Mouse (Mus musculus): ENCODE measurements at regions not wholly inside any gene's neighbourhood (a gene's known extent, or its start where the extent isn't known, plus 50 kb on each side); places are given as distances from the start of the nearest gene placed in this dataset.

DNA sequence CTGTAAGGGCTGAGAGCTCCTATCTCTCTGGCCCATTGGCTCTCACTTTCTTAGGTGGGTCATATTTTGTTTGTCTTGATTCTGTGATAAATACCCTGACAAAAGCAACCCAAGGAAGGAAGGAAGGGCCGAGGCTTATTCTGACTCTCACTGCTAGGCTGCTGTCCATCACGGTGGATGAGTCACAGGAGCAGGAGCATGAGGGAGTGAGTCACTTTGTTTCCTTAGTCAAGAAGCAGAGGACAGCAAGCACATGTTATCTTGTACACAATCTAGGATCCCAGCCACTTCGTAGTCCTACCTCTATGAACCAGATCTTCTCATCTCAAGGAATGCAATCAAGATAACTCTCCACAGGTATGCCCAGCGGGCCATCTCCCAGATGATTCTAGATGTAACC, 69.9 kb downstream of the Atp6v1g3 start:
- 53% methylated on average over 4 of the region's 4 CpGs for WGBS
- ATAC-seq (ENCODE audit: insufficient number of reproducible peaks, low FRiP score), result no peak
- Histone ChIP-seq H3K36me3 (no peaks in the 10 kb centered on the region), H3K27me3 (replicated peaks) (no peaks in the 10 kb centered on the region), H3K9me3 (replicated peaks) (no peaks in the 10 kb centered on the region), H3K4me3 (no peak overlapping the region), H3K27ac (ENCODE audit: poor library complexity, severe bottlenecking) (no peak overlapping the region), H3K4me1 (replicated peaks) (0 out of 2 replicates have a peak, but pooled peaks cover 5% of the 10 kb centered on the region), H3K9ac (no peak overlapping the region), H3K4me2 (no peak overlapping the region)

DNA sequence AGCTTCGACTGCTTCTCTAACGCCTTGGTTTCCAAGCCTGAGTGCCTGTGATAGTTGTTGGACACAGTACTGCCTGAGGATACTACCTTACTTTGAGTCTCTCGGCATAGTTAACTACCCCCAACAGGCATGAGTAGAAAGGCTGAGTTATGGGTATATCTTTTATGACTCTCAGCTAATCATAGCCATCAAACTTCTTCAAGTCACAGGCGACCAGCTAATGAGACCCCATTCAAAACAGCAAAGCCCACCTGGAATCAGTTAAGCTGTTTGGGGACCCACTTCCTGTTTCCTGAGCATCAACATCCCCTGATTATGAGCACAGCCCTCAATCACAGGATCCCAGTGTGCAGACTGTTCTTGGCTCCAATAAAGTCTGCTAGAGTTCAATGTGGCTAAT, 71.4 kb downstream of the Atp6v1g3 start:
- no peak overlapping the region for H3K9ac ChIP-seq
- H3K9me3 ChIP-seq (replicated peaks), result no peaks in the 10 kb centered on the region
- WGBS, result 79% methylated on average over 4 of the region's 4 CpGs
- H3K4me3 ChIP-seq, result no peak overlapping the region
- H3K27ac ChIP-seq (ENCODE audit: poor library complexity, severe bottlenecking), result no peak overlapping the region
- H3K36me3 ChIP-seq, result no peaks in the 10 kb centered on the region
- 0 out of 2 replicates have a peak, but pooled peaks cover 8% of the 10 kb centered on the region for H3K4me1 ChIP-seq (replicated peaks)
- H3K27me3 ChIP-seq (replicated peaks), result no peaks in the 10 kb centered on the region
- no peak for ATAC-seq (ENCODE audit: insufficient number of reproducible peaks, low FRiP score)
- no peak overlapping the region for H3K4me2 ChIP-seq

DNA sequence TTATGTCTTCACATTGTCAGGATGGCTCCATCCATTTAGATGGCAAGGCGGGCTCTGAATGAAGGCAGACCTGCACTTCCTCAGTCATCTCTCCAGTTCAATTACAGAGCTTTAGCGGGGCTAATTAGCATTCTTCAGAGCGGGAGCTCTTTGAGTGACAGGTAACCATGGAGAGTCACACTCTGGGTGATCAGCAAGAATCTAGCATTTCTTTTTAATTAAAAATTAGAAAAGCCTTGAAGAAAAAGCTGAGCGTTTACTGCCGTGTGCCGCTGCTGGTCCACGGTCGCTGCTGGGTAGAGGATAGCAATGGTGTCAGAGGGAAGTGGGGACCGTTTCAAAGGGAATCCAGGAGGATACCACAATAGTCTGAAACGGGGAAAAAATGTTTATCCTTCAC, 72.5 kb downstream of the Atp6v1g3 start:
- 58% methylated on average over 10 of the region's 10 CpGs for WGBS
- no peak overlapping the region for H3K9ac ChIP-seq
- no peaks in the 10 kb centered on the region for H3K27me3 ChIP-seq (replicated peaks)
- peak overlapping the region; percentile 31; the same call in 1 of the 2 replicates for H3K4me2 ChIP-seq
- ATAC-seq (ENCODE audit: insufficient number of reproducible peaks, low FRiP score), result no peak
- H3K27ac ChIP-seq (ENCODE audit: poor library complexity, severe bottlenecking), result no peak overlapping the region
- H3K36me3 ChIP-seq, result no peaks in the 10 kb centered on the region
- H3K4me3 ChIP-seq, result no peak overlapping the region
- H3K9me3 ChIP-seq (replicated peaks), result no peaks in the 10 kb centered on the region
- H3K4me1 ChIP-seq (replicated peaks), result 0 out of 2 replicates have a peak, but pooled peaks cover 8% of the 10 kb centered on the region

DNA sequence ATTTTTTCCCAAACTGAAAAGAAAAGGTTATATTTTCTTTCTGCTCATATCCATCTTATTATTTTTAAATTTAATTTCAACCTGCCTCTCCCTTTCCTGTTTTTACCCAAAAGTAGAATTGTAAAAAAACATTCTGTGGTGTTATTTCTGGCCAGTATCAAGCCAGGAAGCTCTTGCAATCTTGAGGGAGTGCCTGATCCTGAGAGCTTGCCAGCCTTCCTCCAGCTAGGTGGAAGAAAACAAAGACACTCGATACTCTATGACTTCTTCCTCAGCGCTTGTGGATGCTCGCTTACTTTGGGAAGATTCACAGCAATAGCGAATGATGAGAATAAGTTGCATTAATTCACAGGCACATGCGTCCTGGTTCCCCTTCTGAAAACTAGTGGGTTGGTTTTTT, 73.4 kb downstream of the Atp6v1g3 start:
- Histone ChIP-seq H3K9me3 (replicated peaks) (no peaks in the 10 kb centered on the region), H3K27ac (ENCODE audit: poor library complexity, severe bottlenecking) (no peak overlapping the region)
- 54% methylated on average over 5 of the region's 5 CpGs for WGBS

GRCm38 (mm10) chr1:138348447-138348846, 74.9 kb downstream of the Atp6v1g3 start:
- no peak overlapping the region for H3K9ac ChIP-seq
- ATAC-seq (ENCODE audit: insufficient number of reproducible peaks, low FRiP score), result peak; percentile 57

More for the DNA sequence above, 73.4 kb downstream of the Atp6v1g3 start:
- Histone ChIP-seq H3K36me3 (no peaks in the 10 kb centered on the region), H3K4me1 (replicated peaks) (0 out of 2 replicates have a peak, but pooled peaks cover 8% of the 10 kb centered on the region), H3K4me2 (no peak overlapping the region), H3K9ac (no peak overlapping the region), H3K27me3 (replicated peaks) (no peaks in the 10 kb centered on the region), H3K4me3 (no peak overlapping the region)
- no peak for ATAC-seq (ENCODE audit: insufficient number of reproducible peaks, low FRiP score)

GRCm38 (mm10) chr1:138349099-138349498, 75.6 kb downstream of the Atp6v1g3 start:
- H3K4me3 ChIP-seq, result no peak overlapping the region
- no peaks in the 10 kb centered on the region for H3K36me3 ChIP-seq
- H3K9ac ChIP-seq, result no peak overlapping the region
- no peak overlapping the region for H3K4me2 ChIP-seq
- no peak overlapping the region for H3K27ac ChIP-seq (ENCODE audit: poor library complexity, severe bottlenecking)
- 83% methylated on average over 2 of the region's 2 CpGs for WGBS
- H3K27me3 ChIP-seq (replicated peaks), result no peaks in the 10 kb centered on the region
- 0 out of 2 replicates have a peak, but pooled peaks cover 5% of the 10 kb centered on the region for H3K4me1 ChIP-seq (replicated peaks)
- no peak for ATAC-seq (ENCODE audit: insufficient number of reproducible peaks, low FRiP score)
- H3K9me3 ChIP-seq (replicated peaks), result no peaks in the 10 kb centered on the region

More at GRCm38 (mm10) chr1:138348447-138348846, 74.9 kb downstream of the Atp6v1g3 start:
- Histone ChIP-seq H3K4me2 (no peak overlapping the region), H3K27ac (ENCODE audit: poor library complexity, severe bottlenecking) (no peak overlapping the region), H3K4me3 (no peak overlapping the region), H3K27me3 (replicated peaks) (no peaks in the 10 kb centered on the region), H3K36me3 (no peaks in the 10 kb centered on the region), H3K9me3 (replicated peaks) (no peaks in the 10 kb centered on the region), H3K4me1 (replicated peaks) (0 out of 2 replicates have a peak, but pooled peaks cover 5% of the 10 kb centered on the region)
- WGBS, result 49% methylated on average over 6 of the region's 6 CpGs

- Histone ChIP-seq H3K27ac (ENCODE audit: poor library complexity, severe bottlenecking) (no peak overlapping the region), H3K4me3 (no peak overlapping the region), H3K4me2 (no peak overlapping the region), H3K36me3 (no peaks in the 10 kb centered on the region), H3K9me3 (replicated peaks) (peaks cover 4% of the 10 kb centered on the region; the same call in 1 of the 2 replicates), H3K9ac (no peak overlapping the region), H3K27me3 (replicated peaks) (no peaks in the 10 kb centered on the region), H3K4me1 (replicated peaks) (no peaks in the 10 kb centered on the region)
- 44% methylated on average over 1 of the region's 1 CpGs for WGBS
- no peak for ATAC-seq (ENCODE audit: insufficient number of reproducible peaks, low FRiP score)
These were observed 82.9 kb downstream of the Atp6v1g3 start for GRCm38 (mm10) chr1:138356407-138356806.

- Histone ChIP-seq H3K9me3 (replicated peaks) (no peaks in the 10 kb centered on the region), H3K4me2 (no peak overlapping the region), H3K27me3 (replicated peaks) (no peaks in the 10 kb centered on the region), H3K4me3 (no peak overlapping the region), H3K9ac (no peak overlapping the region), H3K36me3 (no peaks in the 10 kb centered on the region), H3K27ac (ENCODE audit: poor library complexity, severe bottlenecking) (no peak overlapping the region), H3K4me1 (replicated peaks) (no peaks in the 10 kb centered on the region)
- 79% methylated on average over 11 of the region's 11 CpGs for WGBS
- no peak for ATAC-seq (ENCODE audit: insufficient number of reproducible peaks, low FRiP score)
These were observed 89.3 kb downstream of the Atp6v1g3 start for GRCm38 (mm10) chr1:138362684-138363472.

GRCm38 (mm10) chr1:138369953-138370482, 96.5 kb downstream of the Atp6v1g3 start:
- no peak overlapping the region for H3K4me2 ChIP-seq
- H3K4me3 ChIP-seq, result no peak overlapping the region
- H3K27me3 ChIP-seq (replicated peaks), result no peaks in the 10 kb centered on the region
- H3K27ac ChIP-seq (ENCODE audit: poor library complexity, severe bottlenecking), result no peak overlapping the region
- no peaks in the 10 kb centered on the region for H3K36me3 ChIP-seq
- H3K9me3 ChIP-seq (replicated peaks), result no peaks in the 10 kb centered on the region
- H3K4me1 ChIP-seq (replicated peaks), result 0 out of 2 replicates have a peak, but pooled peaks cover 4% of the 10 kb centered on the region
- no peak overlapping the region for H3K9ac ChIP-seq
- no peak for ATAC-seq (ENCODE audit: insufficient number of reproducible peaks, low FRiP score)

GRCm38 (mm10) chr1:138371474-138371873, 97.9 kb downstream of the Atp6v1g3 start:
- Histone ChIP-seq H3K4me1 (replicated peaks) (0 out of 2 replicates have a peak, but pooled peaks cover 4% of the 10 kb centered on the region), H3K4me3 (no peak overlapping the region), H3K27me3 (replicated peaks) (no peaks in the 10 kb centered on the region), H3K9ac (no peak overlapping the region), H3K9me3 (replicated peaks) (no peaks in the 10 kb centered on the region), H3K36me3 (no peaks in the 10 kb centered on the region), H3K4me2 (no peak overlapping the region), H3K27ac (ENCODE audit: poor library complexity, severe bottlenecking) (no peak overlapping the region)
- no peak for ATAC-seq (ENCODE audit: insufficient number of reproducible peaks, low FRiP score)
- 88% methylated on average over 1 of the region's 1 CpGs for WGBS

DNA sequence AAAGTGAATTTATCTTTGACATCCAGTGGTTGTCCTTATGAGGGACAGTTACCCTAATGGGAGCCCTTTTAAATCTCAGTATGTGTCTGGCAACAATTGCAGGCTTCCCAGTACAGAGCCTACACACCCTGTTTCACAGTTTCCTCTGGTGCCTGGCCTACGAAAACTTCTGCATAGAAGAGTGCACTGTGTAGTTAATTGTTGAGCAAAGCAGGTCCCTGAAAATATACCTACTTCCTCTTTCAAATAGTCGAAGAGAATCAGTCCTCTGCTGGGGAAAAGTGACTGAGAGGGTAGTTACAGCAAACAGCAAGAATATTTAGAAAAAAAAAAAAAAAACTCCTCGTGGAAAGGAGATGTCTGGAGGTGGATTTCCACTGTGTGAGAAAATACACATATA, 110.6 kb downstream of the Atp6v1g3 start:
- no peak for ATAC-seq (ENCODE audit: insufficient number of reproducible peaks, low FRiP score)
- Histone ChIP-seq H3K4me1 (replicated peaks) (0 out of 2 replicates have a peak, but pooled peaks cover 3% of the 10 kb centered on the region), H3K9ac (no peak overlapping the region), H3K4me2 (no peak overlapping the region), H3K4me3 (no peak overlapping the region), H3K27me3 (replicated peaks) (no peaks in the 10 kb centered on the region), H3K9me3 (replicated peaks) (no peaks in the 10 kb centered on the region), H3K27ac (ENCODE audit: poor library complexity, severe bottlenecking) (no peak overlapping the region), H3K36me3 (no peaks in the 10 kb centered on the region)
- WGBS, result 74% methylated on average over 3 of the region's 3 CpGs
